Mouse (Mus musculus): ENCODE data around the gene Reg2. TPM values are rescaled to one million over a fixed set of nuclear protein-coding genes. Genes with fewer than 3 reads are reported as not detected.

Gene Reg2
- polyA plus RNA-seq, 1 experiment from 2014 or later: not detected

Other genes starting within 250 kb of the Reg2 start
- not detected in 2 replicates for gene Reg3b, start 25.0 kb upstream of the Reg2 start, polyA plus RNA-seq (2015; fragmentation: Nextera tagmentation; extraction: Ambion mirVana)
- gene Reg3d, start 16.8 kb upstream of the Reg2 start, polyA plus RNA-seq (2015; fragmentation: Nextera tagmentation; extraction: Ambion mirVana): not detected in 2 replicates
- not detected in 2 replicates for gene Reg3a, start 14.9 kb upstream of the Reg2 start, polyA plus RNA-seq (2015; fragmentation: Nextera tagmentation; extraction: Ambion mirVana)
- 0.29 TPM in 1 of 2 replicates, not detected in the other for gene Reg1, start 27.1 kb downstream of the Reg2 start, polyA plus RNA-seq (2015; fragmentation: Nextera tagmentation; extraction: Ambion mirVana)
- gene Reg3g, start 73.2 kb downstream of the Reg2 start, polyA plus RNA-seq (2015; fragmentation: Nextera tagmentation; extraction: Ambion mirVana): 6.8 and 12.0 TPM in 2 replicates

Data from lung, embryonic 15.5 days (tissue).